Mouse (Mus musculus) embryonic stem cell, embryonic (primary cell): ENCODE data around the gene Pgghg.

Source experiments
- CTCF ChIA-PET, 4 experiments: fragments of 300-600 bp in 2 of 4; fragments of 350-600 bp in 2 of 4; sonication (Branson Sonifier 250); formaldehyde crosslinking; loops; one replicate each; lab custom pipeline; 2022; ENCODE audit warnings: inconsistent platforms in 2 of 4; lab: Charles Lee
- POLR2A ChIA-PET, 4 experiments: fragments of 300-600 bp in 2 of 4; fragments of 350-600 bp in 2 of 4; sonication (Branson Sonifier 250); formaldehyde crosslinking; loops; one replicate each; lab custom pipeline; 2022; ENCODE audit warnings: antibody characterized with exemption in 4 of 4, inconsistent platforms in 1 of 4; lab: Charles Lee

The Pgghg gene

DNA sequence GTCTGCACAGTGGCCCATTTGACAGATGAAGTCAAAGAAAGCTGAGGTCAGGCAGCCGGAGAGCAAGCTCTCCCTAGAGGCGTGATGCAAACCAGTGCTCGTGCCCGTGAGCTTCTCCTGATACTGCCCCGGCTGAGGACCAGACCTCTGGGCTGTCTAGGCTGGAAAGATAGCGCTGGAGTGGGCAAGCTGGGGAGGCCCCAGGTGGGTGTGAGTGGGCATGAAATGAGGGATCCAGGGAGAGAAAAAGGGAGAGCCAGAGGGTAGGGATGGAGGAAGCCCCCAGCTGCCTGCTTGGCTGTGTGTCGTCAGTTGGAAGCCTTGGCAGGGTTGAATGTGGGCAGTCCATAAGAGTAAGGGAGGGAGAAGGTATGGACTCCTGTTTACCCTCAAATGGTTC lies 3.0 kb downstream of the Pgghg start:
- CTCF ChIA-PET = interaction anchor here in 1 of 4 experiments (1.5 to 1.6 kb wide), 2 partner anchors 15 to 103 kb away, joined by 5 read pairs; no protein-coding TSS in a partner anchor

DNA sequence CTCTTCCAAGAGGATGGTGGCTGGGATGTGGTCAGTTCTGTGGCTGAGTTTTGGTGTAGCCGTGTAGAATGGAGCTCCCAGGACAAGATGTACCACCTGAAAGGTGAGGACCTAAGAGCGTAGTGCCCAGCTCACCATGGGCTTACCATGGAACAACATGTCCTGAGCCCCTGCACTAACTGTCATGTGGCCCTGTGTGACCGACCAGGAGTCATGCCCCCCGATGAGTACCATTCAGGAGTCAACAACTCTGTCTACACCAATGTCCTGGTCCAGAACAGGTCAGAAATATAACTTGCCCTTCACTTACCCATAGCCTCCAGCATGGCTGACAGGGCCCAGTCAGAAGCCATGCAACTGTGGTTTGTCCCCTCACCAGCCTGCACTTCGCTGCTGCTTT lies 4.1 kb downstream of the Pgghg start:
- ChIA-PET POLR2A (no interaction called here), CTCF (interaction anchor here in 1 of 4 experiments (0.8 kb wide), 1 partner anchor 63 kb away, joined by 3 read pairs; no protein-coding TSS in a partner anchor)

More for the DNA sequence above, 3.0 kb downstream of the Pgghg start:
- POLR2A ChIA-PET = interaction anchor here in 3 of 4 experiments (0.6 to 3.8 kb wide), 16 partner anchors 7 to 808 kb away, joined by 3 to 23 read pairs (median 4); partner anchors contain the start of genes Ifitm1 (in 1 of the 3), Ifitm2 (in 1 of the 3), Ifitm5 (in 1 of the 3) and Zfp941 (in 1 of the 3)

DNA sequence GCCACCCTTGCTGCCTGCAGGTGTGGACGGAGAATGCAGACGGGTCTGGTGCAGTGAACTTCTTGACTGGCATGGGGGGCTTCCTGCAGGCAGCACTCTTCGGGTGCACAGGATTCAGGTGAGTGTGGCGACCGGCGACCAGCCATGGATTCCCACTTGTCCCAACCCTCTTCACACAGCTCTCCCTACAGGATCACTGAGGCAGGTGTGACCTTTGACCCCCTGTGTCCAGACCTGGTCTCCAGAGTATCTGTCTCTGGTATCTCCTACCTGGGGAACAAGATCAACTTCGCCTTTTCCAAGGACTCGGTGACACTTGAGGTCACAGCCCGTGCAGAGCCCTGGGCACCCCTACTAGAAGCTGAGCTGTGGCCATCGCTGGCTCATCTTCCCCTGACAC lies 5.1 kb downstream of the Pgghg start:
- CTCF ChIA-PET = no interaction called here
- POLR2A ChIA-PET = interaction anchor here in 1 of 4 experiments (1.0 to 1.2 kb wide), 2 partner anchors 13 to 523 kb away, joined by 3 to 4 read pairs; no protein-coding TSS in a partner anchor

DNA sequence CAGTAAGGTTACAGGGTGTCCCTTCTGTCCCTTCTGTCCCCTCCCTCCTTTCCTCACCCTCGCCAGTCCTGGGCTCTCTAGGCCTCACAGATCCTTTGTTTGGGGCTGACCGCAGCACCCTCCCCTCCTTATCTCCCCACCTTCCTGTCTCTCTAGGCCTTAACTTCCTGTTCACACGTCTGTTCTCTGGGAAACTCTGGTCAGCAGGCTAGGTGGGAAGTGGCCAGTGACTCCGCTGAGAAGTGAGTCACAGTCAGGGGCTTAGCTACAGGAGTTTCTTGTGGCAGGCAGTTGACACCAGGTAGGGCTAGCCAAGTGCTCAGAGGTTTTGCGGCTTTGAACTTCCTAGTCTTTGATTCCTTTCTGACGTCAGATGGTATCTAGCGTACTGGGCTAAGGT lies 5.8 kb downstream of the Pgghg start:
- POLR2A ChIA-PET = interaction anchor here in 2 of 4 experiments (0.5 to 2.2 kb wide), 5 partner anchors 12 to 522 kb away, joined by 3 to 6 read pairs (median 3); no protein-coding TSS in a partner anchor
- CTCF ChIA-PET = no interaction called here

DNA sequence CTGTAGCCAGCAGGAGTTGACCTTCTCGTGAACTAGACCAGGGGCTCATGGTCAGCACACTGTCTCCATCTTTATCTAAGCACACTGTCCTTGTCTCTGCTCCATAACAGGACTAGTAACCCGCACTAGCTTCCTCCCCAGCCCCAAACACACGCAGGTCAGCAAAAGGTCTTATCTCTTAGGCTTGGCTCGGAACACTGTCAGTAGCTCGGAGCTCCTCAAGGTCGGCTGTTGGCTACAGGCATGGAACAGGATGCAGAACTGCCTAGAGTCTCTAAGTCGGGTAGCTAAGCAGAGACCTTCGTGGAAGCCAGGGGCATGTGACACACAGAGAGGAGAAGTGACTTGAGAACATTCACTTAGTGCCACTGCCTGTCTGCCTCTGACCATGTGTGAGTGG lies 7.0 kb downstream of the Pgghg start:
- POLR2A ChIA-PET = interaction anchor here in 3 of 4 experiments (0.6 to 2.2 kb wide), 7 partner anchors 10 to 122 kb away, joined by 3 to 6 read pairs (median 3); no protein-coding TSS in a partner anchor
- CTCF ChIA-PET = interaction anchor here in 1 of 4 experiments (1.1 kb wide), 1 partner anchor 101 kb away, joined by 3 read pairs; no protein-coding TSS in a partner anchor

DNA sequence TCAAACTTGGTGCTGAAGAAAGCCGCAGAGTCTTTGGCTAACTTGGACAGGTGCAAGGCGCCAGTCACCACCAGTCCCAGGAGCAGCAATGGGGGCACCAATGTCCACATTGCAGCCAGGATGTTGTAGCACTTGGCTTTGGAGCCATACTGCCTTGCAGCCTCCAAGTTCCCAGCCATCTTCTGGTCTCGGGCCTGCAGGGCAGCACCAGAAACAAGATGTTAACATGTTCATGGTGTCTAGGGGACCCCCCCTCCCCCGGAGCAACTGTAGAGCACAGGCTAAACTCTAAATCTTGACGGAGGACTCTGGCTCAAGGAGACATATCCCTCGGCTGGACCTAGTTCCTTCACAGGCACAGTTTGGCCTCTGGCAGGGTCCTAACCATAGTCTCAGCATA lies 8.1 kb downstream of the Pgghg start:
- CTCF ChIA-PET = no interaction called here

DNA sequence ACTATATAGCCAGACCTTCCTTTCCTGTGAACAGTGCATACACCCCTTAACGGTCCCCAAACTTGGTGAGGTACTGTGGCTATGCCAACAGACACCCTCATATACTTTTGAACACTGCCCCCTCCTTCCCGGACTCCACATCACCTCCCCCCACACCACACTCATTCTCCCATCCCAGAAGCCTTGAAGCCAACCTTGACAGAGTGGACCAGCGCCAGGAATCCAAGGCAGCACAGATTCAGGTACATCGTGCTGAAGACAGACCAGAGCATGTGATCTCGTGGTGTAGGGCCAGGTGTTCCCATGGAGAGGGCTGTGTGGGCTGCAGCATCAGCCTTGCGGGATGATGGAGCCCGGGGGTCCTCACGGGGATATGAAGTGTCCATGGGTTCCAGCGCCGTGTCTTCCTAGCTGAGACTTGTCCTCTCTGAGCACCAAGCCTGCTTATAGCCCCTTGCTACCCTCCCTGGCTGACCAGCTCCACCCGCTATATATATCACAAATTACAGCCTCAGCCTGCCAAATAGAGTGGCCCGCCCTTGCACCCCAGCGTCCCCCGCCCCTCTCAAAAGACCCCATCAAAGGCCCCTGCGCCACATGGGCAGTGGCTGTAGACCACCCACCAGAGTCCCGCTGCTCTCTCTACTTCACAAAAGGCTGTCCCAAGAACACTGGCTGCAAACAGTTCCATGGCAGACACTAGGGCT lies 8.8 kb downstream of the Pgghg start, which contains the start of gene Ifitm5:
Gene Ifitm5, minus strand, starts transcription at position 468 of the 707 bp plus-strand sequence.
- POLR2A ChIA-PET = interaction anchor here in 3 of 4 experiments (0.7 to 3.5 kb wide), 14 partner anchors 8 to 1648 kb away, joined by 3 to 23 read pairs (median 5); partner anchors contain the start of gene Pgghg (in 2 of the 3)
- CTCF ChIA-PET = interaction anchor here in 2 of 4 experiments (0.6 to 2.0 kb wide), 4 partner anchors 8 to 197 kb away, joined by 3 to 5 read pairs (median 5); no protein-coding TSS in a partner anchor

More for the DNA sequence above, 8.1 kb downstream of the Pgghg start:
- POLR2A ChIA-PET = interaction anchor here in 1 of 4 experiments (0.9 to 1.7 kb wide), 3 partner anchors 40 to 102 kb away, joined by 3 to 6 read pairs (median 3); no protein-coding TSS in a partner anchor

DNA sequence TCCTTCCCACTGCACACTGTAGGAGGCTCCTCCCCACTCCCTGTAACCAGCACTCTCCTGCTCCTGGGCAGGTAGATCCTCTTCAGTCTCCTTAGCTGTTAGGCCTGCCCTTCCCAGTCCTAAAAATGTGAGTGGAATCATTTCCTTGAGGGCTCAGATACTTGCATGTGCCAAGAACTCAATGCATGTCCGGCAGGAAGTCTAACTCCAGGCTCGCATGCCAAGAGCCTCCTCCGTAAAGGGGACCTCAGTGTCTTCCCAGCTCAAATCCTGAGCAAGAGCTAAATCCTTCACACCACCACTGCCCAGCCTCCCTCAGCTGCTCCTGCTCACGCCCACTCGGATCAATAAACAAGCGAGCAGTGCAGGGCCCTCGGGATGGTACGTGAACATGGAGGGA lies 9.9 kb downstream of the Pgghg start:
- POLR2A ChIA-PET = interaction anchor here in 2 of 4 experiments (0.6 to 3.5 kb wide), 17 partner anchors 8 to 229 kb away, joined by 3 to 23 read pairs (median 4); partner anchors contain the start of genes Pgghg (in 2 of the 2) and Ifitm1 (in 1 of the 2)
- CTCF ChIA-PET = interaction anchor here in 3 of 4 experiments (1.0 to 2.0 kb wide), 4 partner anchors 9 to 43 kb away, joined by 3 to 5 read pairs (median 4); partner anchors contain the start of gene Pgghg (in 1 of the 3)

DNA sequence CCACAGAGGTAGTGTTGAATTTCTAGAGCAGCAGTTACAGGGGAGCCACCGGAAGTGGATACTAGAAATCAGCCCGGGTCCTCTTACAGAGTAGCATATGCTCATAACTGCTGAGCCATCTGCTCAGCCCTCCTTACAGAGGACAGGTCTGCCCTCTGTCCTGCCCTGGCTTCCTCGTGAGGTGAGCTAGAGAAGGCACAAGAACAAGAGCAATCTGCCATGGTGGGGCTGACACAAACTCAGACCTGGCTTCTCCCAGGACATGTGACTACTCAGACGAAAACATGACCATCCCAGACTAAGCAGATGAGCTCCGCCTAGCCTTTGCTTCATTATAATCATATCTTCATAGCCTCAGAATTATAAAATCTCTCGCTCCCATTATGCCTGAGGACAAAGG lies 10.6 kb downstream of the Pgghg start:
- CTCF ChIA-PET = interaction anchor here in 3 of 4 experiments (0.7 to 2.0 kb wide), 4 partner anchors 10 to 43 kb away, joined by 3 to 5 read pairs (median 4); partner anchors contain the start of gene Pgghg (in 1 of the 3)

DNA sequence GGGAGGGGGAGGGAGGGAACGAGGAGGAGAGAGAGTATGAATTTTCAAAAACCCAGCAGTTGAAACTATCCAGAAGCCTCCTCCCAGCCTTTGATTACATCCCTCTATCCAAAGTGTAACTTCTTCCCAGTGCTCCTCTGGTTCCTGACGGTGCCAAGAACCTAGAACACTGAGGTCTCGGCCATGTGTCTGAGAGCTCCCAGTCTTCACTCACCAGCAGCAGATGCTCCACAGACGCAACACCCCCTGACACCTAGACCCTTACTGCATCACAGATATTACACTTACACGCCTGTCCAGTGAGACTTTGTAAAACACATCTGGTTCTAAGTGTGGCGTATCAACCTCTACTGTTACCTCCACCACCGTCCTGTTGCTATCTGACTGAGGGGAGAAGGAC lies 11.2 kb downstream of the Pgghg start:
- CTCF ChIA-PET = interaction anchor here in 2 of 4 experiments (1.3 to 2.0 kb wide), 2 partner anchors 15 to 44 kb away, joined by 3 to 5 read pairs; no protein-coding TSS in a partner anchor
- POLR2A ChIA-PET = interaction anchor here in 2 of 4 experiments (0.7 to 3.7 kb wide), 12 partner anchors 9 to 268 kb away, joined by 3 to 23 read pairs (median 3); partner anchors contain the start of genes Pgghg (in 1 of the 2) and Rassf7 (in 1 of the 2)

More for the DNA sequence above, 10.6 kb downstream of the Pgghg start:
- POLR2A ChIA-PET = interaction anchor here (0.7 to 3.7 kb wide), 19 partner anchors 7 to 268 kb away, joined by 3 to 23 read pairs (median 4); partner anchors contain the start of genes Pgghg (in 2 of the 4), Ifitm1 (in 1 of the 4) and Rassf7 (in 1 of the 4)

DNA sequence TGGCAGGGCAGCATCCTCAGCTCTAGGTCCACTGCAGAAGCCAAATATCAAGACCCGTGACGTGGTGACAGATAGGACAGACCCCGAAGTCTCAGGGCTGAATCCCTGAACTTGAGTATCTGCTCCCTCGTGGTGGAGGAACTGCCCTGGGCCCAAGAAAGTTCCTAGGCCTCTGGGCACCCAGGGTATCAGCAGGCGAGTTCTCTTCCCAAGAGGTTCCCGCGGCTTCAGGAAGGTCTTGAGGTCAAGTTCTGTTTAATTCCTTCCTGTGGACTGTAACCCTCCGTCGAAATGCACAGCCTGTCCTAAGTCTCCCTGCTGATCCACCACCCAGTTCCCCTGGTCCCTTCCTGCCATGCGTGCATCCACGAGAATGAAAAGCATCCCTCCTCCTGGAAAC lies 11.9 kb downstream of the Pgghg start:
- POLR2A ChIA-PET = interaction anchor here in 2 of 4 experiments (1.0 to 3.7 kb wide), 9 partner anchors 11 to 98 kb away, joined by 3 to 23 read pairs (median 6); partner anchors contain the start of gene Pgghg (in 1 of the 2)
- CTCF ChIA-PET = no interaction called here

DNA sequence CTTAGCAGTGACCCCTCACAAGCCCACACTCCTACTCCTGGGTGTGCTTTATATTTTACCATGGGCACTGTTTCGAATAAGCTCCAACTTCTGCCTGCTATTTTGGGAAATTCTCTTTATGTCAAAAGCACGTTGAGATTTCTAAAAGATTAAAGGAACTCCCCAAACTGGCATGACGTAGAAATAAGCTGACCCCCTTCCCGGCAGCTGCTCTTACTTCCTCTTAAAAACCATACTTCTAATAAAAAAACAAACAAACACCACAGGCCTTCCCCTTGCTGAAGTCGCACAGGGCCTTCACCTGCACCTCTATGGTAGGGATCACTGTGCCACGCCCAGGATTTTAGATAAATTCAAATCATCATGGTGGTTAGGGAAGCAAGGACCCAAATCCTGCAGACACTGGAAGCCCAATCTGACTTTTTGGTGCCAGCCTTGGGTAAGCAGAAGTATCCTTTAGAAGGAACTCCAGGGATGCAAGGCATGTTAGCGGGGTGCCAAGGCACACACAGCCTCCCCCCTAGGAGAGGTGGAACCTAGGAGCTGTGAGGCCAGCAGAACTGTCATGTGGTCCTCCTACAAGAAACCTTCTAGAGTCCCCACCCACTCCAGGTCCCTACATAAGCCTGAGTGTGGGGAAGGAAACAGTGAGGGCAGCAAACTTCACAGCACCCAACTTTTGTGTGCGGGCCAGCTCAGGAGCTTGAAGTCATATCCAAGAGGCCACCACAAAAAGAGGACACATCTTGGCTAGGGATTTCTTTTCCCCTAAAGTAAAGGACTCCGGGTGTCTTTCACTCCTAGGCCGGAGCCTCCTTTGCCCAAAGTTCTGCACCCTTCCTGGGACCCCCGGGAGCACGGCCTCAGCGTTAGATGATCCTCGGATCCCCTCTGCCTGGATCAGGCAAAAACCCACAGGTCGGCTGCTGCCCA lies 12.9 kb downstream of the Pgghg start:
- POLR2A ChIA-PET = interaction anchor here in 3 of 4 experiments (0.6 to 3.7 kb wide), 26 partner anchors 12 to 723 kb away, joined by 3 to 18 read pairs (median 4); partner anchors contain the start of genes Pgghg (in 2 of the 3), Ifitm1 (in 1 of the 3), Ptdss2 (in 1 of the 3) and Sirt3 (in 1 of the 3)
- CTCF ChIA-PET = interaction anchor here in 1 of 4 experiments (1.3 to 1.7 kb wide), 2 partner anchors 12 to 45 kb away, joined by 5 to 12 read pairs; partner anchors contain the start of gene Pgghg

DNA sequence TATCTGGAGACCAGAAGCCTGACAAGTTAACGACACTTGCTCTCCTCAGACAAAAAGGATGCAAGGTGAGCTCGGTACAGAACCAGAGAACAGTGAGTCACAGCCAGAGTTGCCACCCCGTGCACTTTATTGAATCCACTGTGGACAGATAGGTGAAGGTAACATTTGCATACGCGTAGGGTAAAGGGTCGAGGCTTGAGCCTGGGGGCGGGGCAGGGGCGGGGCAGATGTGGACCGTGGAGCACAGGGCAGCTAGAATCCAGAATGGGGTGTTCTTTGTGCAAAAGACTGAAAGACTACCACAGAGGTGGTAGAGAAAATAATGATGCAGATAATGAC lies 13.5 kb downstream of the Pgghg start:
- CTCF ChIA-PET = interaction anchor here in 3 of 4 experiments (0.6 to 1.7 kb wide), 5 partner anchors 13 to 162 kb away, joined by 3 to 12 read pairs (median 4); partner anchors contain the start of gene Pgghg (in 1 of the 3)

DNA sequence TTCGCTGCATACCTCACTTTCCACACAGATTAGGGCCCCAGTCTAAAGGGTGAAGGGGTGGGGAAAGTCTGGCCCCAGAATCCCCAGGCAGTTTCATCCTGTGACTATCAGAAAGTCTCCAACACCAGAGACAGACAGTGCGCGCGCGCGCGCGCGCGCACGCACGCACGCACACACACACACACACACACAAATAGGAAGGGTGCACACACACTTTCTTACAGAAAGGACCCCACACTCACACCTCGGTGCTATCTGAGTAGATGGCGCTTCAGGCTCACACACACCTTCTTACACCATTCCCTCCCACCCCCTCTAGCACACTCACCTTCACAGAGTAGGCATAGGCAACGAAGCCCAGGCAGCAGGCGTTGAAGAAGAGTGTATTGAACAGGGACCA lies 14.2 kb downstream of the Pgghg start:
- POLR2A ChIA-PET = interaction anchor here in 2 of 4 experiments (0.9 to 5.0 kb wide), 17 partner anchors 11 to 168 kb away, joined by 3 to 45 read pairs (median 5); partner anchors contain the start of genes Pgghg (in 2 of the 2), Ptdss2 (in 2 of the 2), Ifitm1 (in 1 of the 2) and Ifitm3 (in 1 of the 2)
- CTCF ChIA-PET = interaction anchor here in 3 of 4 experiments (0.6 to 1.7 kb wide), 5 partner anchors 13 to 161 kb away, joined by 3 to 12 read pairs (median 4); partner anchors contain the start of gene Pgghg (in 1 of the 3)

More for the DNA sequence above, 13.5 kb downstream of the Pgghg start:
- POLR2A ChIA-PET = interaction anchor here in 3 of 4 experiments (0.6 to 3.7 kb wide), 24 partner anchors 11 to 723 kb away, joined by 3 to 18 read pairs (median 4); partner anchors contain the start of genes Pgghg (in 2 of the 3), Ifitm1 (in 1 of the 3), Ptdss2 (in 1 of the 3) and Sirt3 (in 1 of the 3)

DNA sequence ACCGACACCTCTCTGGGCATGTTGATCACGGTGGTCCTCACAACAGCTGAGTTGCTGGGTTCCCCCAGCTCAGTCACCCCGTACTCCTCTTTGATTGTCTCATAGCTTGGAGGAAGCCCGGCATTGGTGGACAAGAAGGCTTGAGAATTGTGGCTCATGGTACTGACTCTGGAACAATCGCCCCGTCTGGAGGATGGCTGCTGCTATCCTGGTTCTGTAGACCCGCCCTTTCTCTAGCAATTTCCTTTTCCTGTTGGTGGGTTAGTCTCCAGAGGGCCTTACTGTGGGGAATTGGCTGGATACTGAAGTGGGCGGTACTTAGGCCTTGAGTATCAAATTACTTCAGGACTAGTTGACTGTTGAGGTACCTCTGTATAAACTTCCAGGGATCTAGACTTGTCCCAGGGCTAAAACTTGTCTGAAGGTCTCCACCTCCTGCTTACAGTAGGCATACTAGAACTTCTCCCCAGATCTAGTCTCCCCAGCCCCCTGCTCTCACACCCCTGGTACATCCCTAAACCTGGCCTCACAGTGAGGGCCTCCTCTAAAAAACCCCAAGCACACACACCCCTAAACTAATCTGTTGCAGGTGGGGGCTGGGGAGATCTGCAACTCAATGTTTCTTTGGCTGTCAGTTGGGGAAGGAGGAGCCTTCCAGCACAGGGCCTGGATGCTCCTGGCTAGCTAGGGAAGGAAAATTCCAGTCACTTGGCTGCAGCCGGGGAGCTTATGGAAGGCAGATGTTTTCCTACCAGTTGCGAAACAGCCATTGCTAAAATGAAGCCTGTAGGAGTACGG lies 14.8 kb downstream of the Pgghg start, which contains the start of the genes Gm45717 and Ifitm2:
Gene Gm45717, minus strand, starts transcription at position 180 of the 798 bp plus-strand sequence.
Gene Ifitm2, minus strand, starts transcription at position 230 of the 798 bp plus-strand sequence.
- CTCF ChIA-PET = interaction anchor here in 1 of 4 experiments (1.2 to 1.5 kb wide), 3 partner anchors 12 to 92 kb away, joined by 3 to 7 read pairs (median 3); no protein-coding TSS in a partner anchor

More for the DNA sequence above, 14.8 kb downstream of the Pgghg start, which contains the start of the genes Gm45717 and Ifitm2:
- POLR2A ChIA-PET = interaction anchor here (0.6 to 7.8 kb wide), 36 partner anchors 12 to 450 kb away, joined by 3 to 79 read pairs (median 4); partner anchors contain the start of genes Ifitm1 (in 2 of the 4), Pgghg (in 2 of the 4), Psmd13 (in 2 of the 4) and Sirt3 (in 2 of the 4)
